11 mouse cellular contexts compared by ENCODE assay signal in genomic region chr5:18137450-18138061, GRCm38 (mm10).
A peak's percentile ranks its signal among the peaks of the same experiment; 100 is the strongest.
DNase-seq lines count a peak whose midpoint lies in the region; ATAC-seq and TF ChIP-seq lines count a peak whose summit lies in the region.
"Had no signal": no experiment of that assay in that cellular context is flagged by ENCODE, and none has a peak within 500 bp of the region (broad histone marks: within the 10 kb centered on the region; RNA-seq: fewer than 3 reads in every experiment).

No protein-coding gene starts in this region.

- no peaks in the 10 kb centered on the region for H3K36me3 ChIP-seq in embryonic facial prominence, embryonic 14.5 days (ENCODE audit: control insufficient read depth, insufficient read depth, low read length)
- no peaks in the 10 kb centered on the region for H3K36me3 ChIP-seq in forebrain, embryonic 16.5 days (ENCODE audit: control insufficient read depth, insufficient read depth)
- no peaks in the 10 kb centered on the region for H3K36me3 ChIP-seq in midbrain, postnatal 0 days (ENCODE audit: insufficient read depth, low read length)
- no peaks in the 10 kb centered on the region for H3K36me3 ChIP-seq in liver, embryonic 12.5 days
- H3K36me3 ChIP-seq: hindbrain, embryonic 15.5 days had no signal

- 0 out of 2 replicates have a peak, but pooled peaks cover 8% of the 10 kb centered on the region for H3K4me1 ChIP-seq in embryonic facial prominence, embryonic 14.5 days (ENCODE audit: control insufficient read depth, insufficient read depth, low read length)
- H3K4me1 ChIP-seq in forebrain, embryonic 16.5 days (replicated peaks; ENCODE audit: control insufficient read depth, insufficient read depth, low read length): peaks cover 18% of the 10 kb centered on the region
- no peaks in the 10 kb centered on the region for H3K4me1 ChIP-seq in midbrain, postnatal 0 days (ENCODE audit: insufficient read depth, low read length)
- H3K4me1 ChIP-seq in liver, embryonic 12.5 days: no peaks in the 10 kb centered on the region
- H3K4me1 ChIP-seq: hindbrain, embryonic 15.5 days had no signal

- no peak for TF ChIP-seq CTCF in midbrain, postnatal 0 days (IDR thresholded peaks at IDR 0.05)

- no peak overlapping the region for H3K27ac ChIP-seq in embryonic facial prominence, embryonic 14.5 days (replicated peaks; ENCODE audit: low read depth, low read length)
- peak overlapping the region; percentile 59 for H3K27ac ChIP-seq in forebrain, embryonic 16.5 days (ENCODE audit: low read length)
- H3K27ac ChIP-seq in midbrain, postnatal 0 days (ENCODE audit: low read depth, low read length): no peak overlapping the region
- H3K27ac ChIP-seq in liver, embryonic 12.5 days: no peak overlapping the region
- H3K27ac ChIP-seq: hindbrain, embryonic 15.5 days; left cerebral cortex, adult 2 months had no signal

- no peaks in the 10 kb centered on the region for H3K27me3 ChIP-seq in embryonic facial prominence, embryonic 14.5 days (replicated peaks; ENCODE audit: control insufficient read depth, insufficient read depth, low read length)
- no peaks in the 10 kb centered on the region for H3K27me3 ChIP-seq in forebrain, embryonic 16.5 days (replicated peaks; ENCODE audit: control insufficient read depth, insufficient read depth, low read length)
- H3K27me3 ChIP-seq in midbrain, postnatal 0 days (ENCODE audit: insufficient read depth, low read length): no peaks in the 10 kb centered on the region
- no peaks in the 10 kb centered on the region for H3K27me3 ChIP-seq in liver, embryonic 12.5 days (replicated peaks)
- H3K27me3 ChIP-seq: hindbrain, embryonic 15.5 days had no signal

- H3K4me3 ChIP-seq in embryonic facial prominence, embryonic 14.5 days (ENCODE audit: low read depth, low read length): no peak overlapping the region
- H3K4me3 ChIP-seq in forebrain, embryonic 16.5 days (replicated peaks; ENCODE audit: low read length): no peak overlapping the region
- H3K4me3 ChIP-seq in midbrain, postnatal 0 days (ENCODE audit: low read depth, low read length): no peak overlapping the region
- no peak overlapping the region for H3K4me3 ChIP-seq in liver, embryonic 12.5 days
- H3K4me3 ChIP-seq: hindbrain, embryonic 15.5 days; left cerebral cortex, adult 2 months had no signal

- intact Hi-C loops in left cerebral cortex, postnatal 36 days (cut with DNase I): no loop called here

- peak; percentile 90 for ATAC-seq in embryonic facial prominence, embryonic 14.5 days (ENCODE audit: low read depth)
- peak; percentile 84 for ATAC-seq in forebrain, embryonic 16.5 days
- no peak for ATAC-seq in midbrain, postnatal 0 days (ENCODE audit: low FRiP score)
- no peak for ATAC-seq in liver, embryonic 12.5 days

- 51% methylated on average over 4 of the region's 4 CpGs for WGBS in embryonic facial prominence, embryonic 14.5 days
- 13% methylated on average over 4 of the region's 4 CpGs for WGBS in forebrain, embryonic 16.5 days
- whole genome bisulfite sequencing in midbrain, postnatal 0 days: 63% methylated on average over 4 of the region's 4 CpGs
- 62% methylated on average over 4 of the region's 4 CpGs for WGBS in liver, embryonic 12.5 days (ENCODE audit: insufficient replicate concordance)

- no peak overlapping the region for H3K4me2 ChIP-seq in embryonic facial prominence, embryonic 14.5 days (ENCODE audit: low read depth, low read length)
- no peak overlapping the region for H3K4me2 ChIP-seq in forebrain, embryonic 16.5 days (ENCODE audit: low read length)
- no peak overlapping the region for H3K4me2 ChIP-seq in midbrain, postnatal 0 days (ENCODE audit: low read depth, low read length, poor library complexity, severe bottlenecking)
- no peak overlapping the region for H3K4me2 ChIP-seq in liver, embryonic 12.5 days
- H3K4me2 ChIP-seq: hindbrain, embryonic 15.5 days had no signal

- DNase-seq in left cerebral cortex, adult 9 months (ENCODE audit: low spot score in 2 of 2): peak; percentile 19 to 85
- DNase-seq in left cerebral cortex, postnatal 36 days (ENCODE audit: low spot score in 2 of 2): no peak
- DNase-seq in embryonic facial prominence, embryonic 14.5 days (ENCODE audit: low spot score): peak; percentile 76
- peak; percentile 14 for DNase-seq in midbrain, postnatal 0 days (ENCODE audit: low spot score)
- DNase-seq in yolk sac, embryonic 10.5 days (ENCODE audit: low spot score): no peak
- DNase-seq: lung, postnatal 10 days; thymus, postnatal 4 days had no signal

- H3K9ac ChIP-seq in embryonic facial prominence, embryonic 14.5 days (ENCODE audit: low read depth, low read length): no peak overlapping the region
- H3K9ac ChIP-seq in forebrain, embryonic 16.5 days (replicated peaks; ENCODE audit: low read depth, low read length): no peak overlapping the region
- H3K9ac ChIP-seq in midbrain, postnatal 0 days (replicated peaks; ENCODE audit: low read length, poor library complexity, severe bottlenecking): no peak overlapping the region
- no peak overlapping the region for H3K9ac ChIP-seq in liver, embryonic 12.5 days
- H3K9ac ChIP-seq: hindbrain, embryonic 15.5 days had no signal

- H3K9me3 ChIP-seq in embryonic facial prominence, embryonic 14.5 days (ENCODE audit: control insufficient read depth, low read length): 0 out of 2 replicates have a peak, but pooled peaks cover 12% of the 10 kb centered on the region
- H3K9me3 ChIP-seq in forebrain, embryonic 16.5 days (ENCODE audit: control insufficient read depth, low read length): 0 out of 2 replicates have a peak, but pooled peaks cover 2% of the 10 kb centered on the region
- H3K9me3 ChIP-seq in midbrain, postnatal 0 days (ENCODE audit: low read length): 0 out of 2 replicates have a peak, but pooled peaks cover 4% of the 10 kb centered on the region
- no peaks in the 10 kb centered on the region for H3K9me3 ChIP-seq in liver, embryonic 12.5 days (replicated peaks)
- H3K9me3 ChIP-seq: hindbrain, embryonic 15.5 days had no signal

Comparison
In these comparisons a context has a peak if more than half of its experiments do, and no peak if none do; other contexts are left out.
1. DNase-seq: peak in left cerebral cortex, adult 9 months (2 of 2), embryonic facial prominence, embryonic 14.5 days (single experiment) and midbrain, postnatal 0 days (single experiment); none in left cerebral cortex, postnatal 36 days (0 of 2) and yolk sac, embryonic 10.5 days (single experiment).
2. ATAC-seq: peak in embryonic facial prominence, embryonic 14.5 days (single experiment) and forebrain, embryonic 16.5 days (single experiment); none in midbrain, postnatal 0 days (single experiment) and liver, embryonic 12.5 days (single experiment).